Mouse (Mus musculus) embryo, embryonic 10 days (tissue): ENCODE results near the gene Spint2.
A peak's percentile ranks its signal among the peaks of the same experiment; 100 is the strongest.

Experiments
- DNase-seq: peaks from one replicate; pipeline ENCODE4 v3.0.0-alpha.2; 2015; ENCODE audit warnings: low spot score

Spint2 gene

GRCm38 (mm10) chr7:29281201-29282073 lies at the start of gene Spint2:
TSS of gene Spint2 (minus strand) at chr7:29281912.
- DNase-seq, result no peak

- no peak for DNase-seq
Measured at GRCm38 (mm10) chr7:29328984-29329383, 47.3 kb upstream of the Spint2 start.

- no peak for DNase-seq
Measured at GRCm38 (mm10) chr7:29327087-29327486, 45.4 kb upstream of the Spint2 start.

- peak; percentile 71 for DNase-seq
Measured at GRCm38 (mm10) chr7:29319337-29320307, 37.9 kb upstream of the Spint2 start.

GRCm38 (mm10) chr7:29318115-29318911 lies 36.6 kb upstream of the Spint2 start:
- no peak for DNase-seq

GRCm38 (mm10) chr7:29317558-29317957 lies 35.8 kb upstream of the Spint2 start:
- DNase-seq, result peak; percentile 93

- DNase-seq, result peak; percentile 70
Measured at GRCm38 (mm10) chr7:29316976-29317375, 35.3 kb upstream of the Spint2 start.

- no peak for DNase-seq
Measured at GRCm38 (mm10) chr7:29316137-29316734, 34.5 kb upstream of the Spint2 start.

GRCm38 (mm10) chr7:29314844-29315628 lies 33.3 kb upstream of the Spint2 start:
- peak; percentile 65 for DNase-seq

- DNase-seq, result no peak
Measured at GRCm38 (mm10) chr7:29313572-29314261, 32.0 kb upstream of the Spint2 start.

GRCm38 (mm10) chr7:29313051-29313450 lies 31.3 kb upstream of the Spint2 start:
- DNase-seq, result no peak

- no peak for DNase-seq
Measured at GRCm38 (mm10) chr7:29309749-29310148, 28.0 kb upstream of the Spint2 start.

GRCm38 (mm10) chr7:29309221-29309721 lies 27.6 kb upstream of the Spint2 start:
- peak; percentile 48 for DNase-seq

- DNase-seq, result peak; percentile 94
Measured at GRCm38 (mm10) chr7:29307350-29308104, 25.8 kb upstream of the Spint2 start.

GRCm38 (mm10) chr7:29306619-29307018 lies 24.9 kb upstream of the Spint2 start:
- DNase-seq, result peak; percentile 74

- no peak for DNase-seq
Measured at GRCm38 (mm10) chr7:29306108-29306507, 24.4 kb upstream of the Spint2 start.

- no peak for DNase-seq
Measured at GRCm38 (mm10) chr7:29305263-29305988, 23.7 kb upstream of the Spint2 start.
